Mouse (Mus musculus): Measurements from ENCODE around the gene Prr19. TPM values are rescaled to one million over a fixed set of nuclear protein-coding genes. Genes with fewer than 3 reads are reported as not detected.
A peak's percentile ranks its signal among the peaks of the same experiment; 100 is the strongest.

Prr19 gene
- polyA plus RNA-seq, 1 experiment from 2014 or later, result 3.5 TPM

DNA sequence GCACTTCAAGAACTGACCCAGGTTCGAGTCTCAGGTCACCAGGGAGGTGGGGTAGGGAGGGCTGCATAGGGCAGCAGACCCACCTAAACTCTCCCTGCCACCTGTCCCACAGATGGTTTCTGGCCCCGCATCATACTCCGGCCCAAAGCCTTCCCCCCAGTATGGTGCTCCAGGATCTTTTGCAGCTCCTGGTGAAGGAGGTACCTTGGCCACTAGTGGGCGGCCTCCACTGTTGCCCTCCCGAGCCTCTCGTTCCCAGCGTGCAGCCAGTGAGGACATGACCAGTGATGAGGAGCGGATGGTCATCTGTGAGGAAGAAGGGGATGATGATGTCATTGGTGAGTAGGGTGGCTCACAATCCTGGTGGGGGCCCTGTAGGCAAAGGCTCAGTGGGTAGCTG, 14.2 kb upstream of the Prr19 start:
- Histone ChIP-seq H3K4me3 (no peak overlapping the region), H3K9ac (no peak overlapping the region), H3K36me3 (peaks cover 70% of the 10 kb centered on the region), H3K4me1 (replicated peaks) (peaks cover 40% of the 10 kb centered on the region), H3K27ac (replicated peaks) (no peak overlapping the region), H3K4me2 (no peak overlapping the region), H3K9me3 (no peaks in the 10 kb centered on the region), H3K27me3 (no peaks in the 10 kb centered on the region)
- WGBS, result 85% methylated on average over 8 of the region's 8 CpGs
- ATAC-seq (ENCODE audit: low FRiP score, low read depth), result no peak

DNA sequence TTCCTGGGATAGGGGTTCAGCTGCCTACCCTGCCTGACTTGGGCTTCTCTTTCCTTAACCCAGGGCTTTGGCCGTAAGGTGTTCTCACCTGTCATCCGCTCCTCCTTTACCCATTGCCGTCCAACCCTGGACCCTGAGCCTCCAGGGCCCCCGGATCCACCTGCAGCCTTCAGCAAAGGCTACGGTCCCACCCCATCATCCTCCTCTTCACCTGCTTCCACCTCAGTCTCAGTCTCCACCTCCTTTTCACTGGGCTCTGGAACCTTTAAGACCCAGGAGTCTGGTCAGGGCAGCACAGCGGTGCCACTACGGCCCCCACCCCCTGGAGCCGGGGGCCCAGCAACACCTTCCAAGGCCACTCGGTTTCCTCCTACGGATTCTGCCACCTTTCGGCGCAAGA, 13.2 kb upstream of the Prr19 start:
- H3K9me3 ChIP-seq, result no peaks in the 10 kb centered on the region
- ATAC-seq (ENCODE audit: low FRiP score, low read depth), result no peak
- peaks cover 43% of the 10 kb centered on the region for H3K4me1 ChIP-seq (replicated peaks)
- 94% methylated on average over 12 of the region's 12 CpGs for WGBS
- H3K4me3 ChIP-seq, result no peak overlapping the region
- H3K9ac ChIP-seq, result no peak overlapping the region
- no peak overlapping the region for H3K4me2 ChIP-seq
- H3K27ac ChIP-seq (replicated peaks), result no peak overlapping the region
- H3K36me3 ChIP-seq, result peaks cover 80% of the 10 kb centered on the region
- H3K27me3 ChIP-seq, result no peaks in the 10 kb centered on the region

DNA sequence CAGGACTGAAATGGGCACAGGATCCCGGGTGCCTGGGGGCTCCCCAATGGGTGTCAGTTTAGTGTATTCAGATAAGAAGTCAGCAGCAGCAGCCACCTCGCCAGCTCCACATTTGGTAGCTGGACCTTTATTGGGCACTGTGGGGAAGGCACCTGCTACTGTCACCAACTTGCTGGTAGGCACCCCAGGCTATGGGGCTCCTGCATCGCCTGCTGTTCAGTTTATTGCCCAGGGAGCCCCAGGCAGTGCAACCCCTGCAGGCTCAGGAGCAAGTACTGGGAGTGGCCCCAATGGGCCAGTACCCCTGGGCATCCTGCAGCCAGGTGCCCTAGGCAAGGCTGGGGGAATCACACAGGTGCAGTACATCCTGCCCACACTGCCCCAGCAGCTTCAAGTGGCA, 12.5 kb upstream of the Prr19 start:
- no peak overlapping the region for H3K27ac ChIP-seq (replicated peaks)
- H3K9me3 ChIP-seq, result no peaks in the 10 kb centered on the region
- peaks cover 36% of the 10 kb centered on the region for H3K4me1 ChIP-seq (replicated peaks)
- no peak overlapping the region for H3K4me3 ChIP-seq
- ATAC-seq (ENCODE audit: low FRiP score, low read depth), result no peak
- H3K27me3 ChIP-seq, result no peaks in the 10 kb centered on the region
- WGBS, result 93% methylated on average over 3 of the region's 3 CpGs
- H3K9ac ChIP-seq, result no peak overlapping the region
- peaks cover 86% of the 10 kb centered on the region for H3K36me3 ChIP-seq
- no peak overlapping the region for H3K4me2 ChIP-seq

DNA sequence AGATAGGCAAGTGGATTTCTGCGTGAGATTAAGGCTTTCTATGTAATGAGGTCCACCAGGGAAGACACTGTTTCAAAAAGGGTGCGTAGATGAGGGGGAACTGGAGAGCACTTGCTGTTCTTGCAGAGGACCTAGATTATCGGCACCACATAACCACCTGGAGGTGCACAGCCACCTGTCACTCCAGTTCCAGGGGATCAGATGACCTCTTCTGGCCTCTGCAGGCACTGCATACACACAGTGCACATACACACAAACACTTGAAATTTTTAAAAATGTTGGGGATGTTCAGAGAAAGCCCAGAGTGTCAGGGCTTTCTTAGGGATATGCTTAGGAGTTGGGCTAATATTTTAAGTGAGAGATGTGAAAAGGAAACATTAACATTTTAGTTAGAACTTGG, 11.3 kb upstream of the Prr19 start:
- H3K4me1 ChIP-seq (replicated peaks), result peaks cover 25% of the 10 kb centered on the region
- no peak overlapping the region for H3K9ac ChIP-seq
- H3K27me3 ChIP-seq, result no peaks in the 10 kb centered on the region
- H3K4me3 ChIP-seq, result no peak overlapping the region
- WGBS, result 94% methylated on average over 3 of the region's 3 CpGs
- H3K9me3 ChIP-seq, result no peaks in the 10 kb centered on the region
- H3K36me3 ChIP-seq, result peaks cover 96% of the 10 kb centered on the region
- no peak overlapping the region for H3K27ac ChIP-seq (replicated peaks)
- no peak overlapping the region for H3K4me2 ChIP-seq
- ATAC-seq (ENCODE audit: low FRiP score, low read depth), result no peak

DNA sequence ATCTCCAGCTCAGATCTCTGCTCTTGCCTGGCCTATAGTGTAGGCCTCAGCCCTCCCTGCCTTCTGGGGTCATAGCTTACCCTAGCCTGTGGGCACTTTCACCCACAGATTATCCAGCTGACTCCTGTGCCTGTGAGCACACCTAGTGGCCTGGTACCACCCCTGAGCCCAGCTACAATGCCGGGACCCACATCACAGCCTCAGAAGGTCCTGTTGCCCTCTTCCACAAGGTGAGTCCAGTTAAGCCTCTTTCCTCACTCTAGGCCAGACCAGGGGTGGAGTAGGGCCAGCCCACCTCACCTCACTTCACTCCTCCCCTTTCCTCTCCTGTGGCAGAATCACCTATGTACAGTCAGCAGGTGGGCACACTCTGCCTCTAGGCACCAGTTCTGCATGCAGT, 10.7 kb upstream of the Prr19 start:
- H3K9me3 ChIP-seq, result no peaks in the 10 kb centered on the region
- no peaks in the 10 kb centered on the region for H3K27me3 ChIP-seq
- no peak for ATAC-seq (ENCODE audit: low FRiP score, low read depth)
- H3K36me3 ChIP-seq, result peaks cover 96% of the 10 kb centered on the region
- no peak overlapping the region for H3K9ac ChIP-seq
- no peak overlapping the region for H3K27ac ChIP-seq (replicated peaks)
- H3K4me3 ChIP-seq, result no peak overlapping the region
- no peak overlapping the region for H3K4me2 ChIP-seq
- 95% methylated on average over 1 of the region's 1 CpGs for WGBS
- H3K4me1 ChIP-seq (replicated peaks), result peaks cover 25% of the 10 kb centered on the region

DNA sequence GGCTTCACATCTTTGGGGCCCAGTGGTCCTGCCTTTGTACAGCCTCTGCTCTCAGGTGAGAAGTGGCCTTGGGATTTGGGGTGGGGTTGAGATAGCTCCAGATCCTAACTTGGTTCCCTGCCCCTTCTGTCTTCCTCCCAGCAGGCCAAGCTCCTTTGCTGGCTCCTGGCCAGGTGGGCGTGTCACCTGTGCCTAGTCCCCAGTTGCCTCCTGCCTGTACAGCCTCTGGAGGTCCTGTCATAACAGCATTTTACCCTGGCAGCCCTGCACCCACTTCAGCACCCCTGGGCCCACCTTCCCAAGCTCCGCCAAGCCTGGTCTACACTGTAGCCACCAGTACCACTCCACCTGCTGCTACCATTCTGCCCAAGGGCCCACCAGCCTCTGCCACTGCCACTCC, 10.3 kb upstream of the Prr19 start:
- H3K27me3 ChIP-seq, result no peaks in the 10 kb centered on the region
- 85% methylated on average over 2 of the region's 2 CpGs for WGBS
- ATAC-seq (ENCODE audit: low FRiP score, low read depth), result no peak
- no peak overlapping the region for H3K4me3 ChIP-seq
- H3K4me2 ChIP-seq, result no peak overlapping the region
- 0 out of 2 replicates have a peak overlapping the region, but pooled peaks have one; percentile 42 for H3K27ac ChIP-seq (replicated peaks)
- no peaks in the 10 kb centered on the region for H3K9me3 ChIP-seq
- H3K9ac ChIP-seq, result no peak overlapping the region
- H3K36me3 ChIP-seq, result peaks cover 96% of the 10 kb centered on the region
- H3K4me1 ChIP-seq (replicated peaks), result peaks cover 27% of the 10 kb centered on the region

DNA sequence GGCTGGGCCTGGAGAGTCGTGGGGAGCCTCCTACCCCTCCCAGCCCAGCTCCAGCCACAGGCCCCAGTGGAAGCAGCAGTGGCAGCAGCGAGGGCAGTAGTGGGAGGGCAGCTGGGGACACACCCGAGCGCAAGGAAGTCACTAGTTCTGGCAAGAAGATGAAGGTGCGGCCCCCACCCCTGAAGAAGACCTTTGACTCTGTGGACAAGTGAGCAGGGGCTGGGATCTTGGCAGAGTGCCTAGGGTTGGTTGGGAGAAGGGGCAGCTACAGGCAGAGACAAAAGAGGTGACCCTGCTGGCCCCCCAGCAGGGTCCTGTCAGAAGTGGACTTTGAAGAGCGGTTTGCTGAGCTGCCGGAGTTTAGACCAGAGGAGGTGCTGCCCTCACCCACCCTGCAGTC, 9.1 kb upstream of the Prr19 start:
- 42% methylated on average over 7 of the region's 7 CpGs for WGBS
- Histone ChIP-seq H3K27me3 (no peaks in the 10 kb centered on the region), H3K9ac (no peak overlapping the region), H3K27ac (replicated peaks) (0 out of 2 replicates have a peak overlapping the region, but pooled peaks have one; percentile 42), H3K36me3 (peaks cover 84% of the 10 kb centered on the region), H3K4me3 (no peak overlapping the region), H3K4me1 (replicated peaks) (peaks cover 37% of the 10 kb centered on the region), H3K9me3 (no peaks in the 10 kb centered on the region), H3K4me2 (no peak overlapping the region)
- ATAC-seq (ENCODE audit: low FRiP score, low read depth), result no peak

DNA sequence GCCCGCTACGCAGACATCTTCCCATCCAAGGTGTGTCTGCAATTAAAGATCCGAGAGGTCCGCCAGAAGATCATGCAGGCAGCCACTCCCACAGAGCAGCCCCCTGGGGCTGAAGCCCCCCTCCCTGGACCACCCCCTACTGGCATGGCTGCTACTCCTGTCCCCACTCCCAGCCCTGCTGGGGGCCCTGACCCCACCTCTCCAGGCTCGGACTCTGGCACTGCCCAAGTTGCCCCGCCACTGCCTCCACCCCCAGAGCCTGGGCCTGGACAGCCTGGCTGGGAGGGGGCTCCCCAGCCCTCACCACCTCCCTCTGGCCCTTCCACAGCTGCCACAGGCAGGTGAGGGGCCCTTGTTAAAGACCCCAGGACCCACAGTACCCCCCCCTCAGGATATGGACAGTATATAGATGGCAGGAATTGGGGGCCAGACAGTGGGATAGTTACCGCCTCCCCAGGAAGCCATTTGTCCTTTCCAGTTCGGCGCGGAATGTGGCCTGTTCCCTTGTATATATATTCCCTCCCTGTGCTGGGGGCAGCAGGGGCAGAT, 7.9 kb upstream of the Prr19 start:
- 84% methylated on average over 10 of the region's 10 CpGs for WGBS
- H3K27me3 ChIP-seq, result no peaks in the 10 kb centered on the region
- no peak overlapping the region for H3K9ac ChIP-seq
- peaks cover 41% of the 10 kb centered on the region for H3K4me1 ChIP-seq (replicated peaks)
- peaks cover 72% of the 10 kb centered on the region for H3K36me3 ChIP-seq
- ATAC-seq (ENCODE audit: low FRiP score, low read depth), result no peak
- no peaks in the 10 kb centered on the region for H3K9me3 ChIP-seq
- H3K4me3 ChIP-seq, result no peak overlapping the region
- no peak overlapping the region for H3K4me2 ChIP-seq
- 0 out of 2 replicates have a peak overlapping the region, but pooled peaks have one; percentile 20 for H3K27ac ChIP-seq (replicated peaks)

DNA sequence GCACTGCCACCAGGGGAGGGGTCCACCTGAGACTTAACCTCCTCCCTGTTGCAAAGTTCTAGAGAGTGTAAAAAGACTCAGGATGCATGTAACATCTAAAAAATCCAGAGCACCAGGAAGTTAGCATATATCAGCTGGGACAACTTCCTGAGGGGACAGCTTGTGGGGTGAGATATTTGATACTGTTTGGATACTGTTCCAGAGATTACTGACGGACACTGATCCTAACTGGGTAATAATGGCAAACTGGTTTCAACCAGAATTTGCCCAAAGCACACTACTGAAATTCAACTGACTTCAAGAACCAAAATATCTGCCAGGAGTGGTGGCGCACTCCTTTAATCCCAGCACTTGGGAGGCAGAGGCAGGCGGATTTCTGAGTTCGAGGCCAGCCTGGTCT, 6.7 kb upstream of the Prr19 start:
- Histone ChIP-seq H3K27me3 (no peaks in the 10 kb centered on the region), H3K4me1 (replicated peaks) (peaks cover 46% of the 10 kb centered on the region), H3K36me3 (peaks cover 60% of the 10 kb centered on the region), H3K4me3 (no peak overlapping the region), H3K9me3 (no peaks in the 10 kb centered on the region), H3K4me2 (no peak overlapping the region), H3K27ac (replicated peaks) (no peak overlapping the region; the same call in 1 of the 2 replicates), H3K9ac (no peak overlapping the region)
- WGBS, result 91% methylated on average over 4 of the region's 4 CpGs
- no peak for ATAC-seq (ENCODE audit: low FRiP score, low read depth)

DNA sequence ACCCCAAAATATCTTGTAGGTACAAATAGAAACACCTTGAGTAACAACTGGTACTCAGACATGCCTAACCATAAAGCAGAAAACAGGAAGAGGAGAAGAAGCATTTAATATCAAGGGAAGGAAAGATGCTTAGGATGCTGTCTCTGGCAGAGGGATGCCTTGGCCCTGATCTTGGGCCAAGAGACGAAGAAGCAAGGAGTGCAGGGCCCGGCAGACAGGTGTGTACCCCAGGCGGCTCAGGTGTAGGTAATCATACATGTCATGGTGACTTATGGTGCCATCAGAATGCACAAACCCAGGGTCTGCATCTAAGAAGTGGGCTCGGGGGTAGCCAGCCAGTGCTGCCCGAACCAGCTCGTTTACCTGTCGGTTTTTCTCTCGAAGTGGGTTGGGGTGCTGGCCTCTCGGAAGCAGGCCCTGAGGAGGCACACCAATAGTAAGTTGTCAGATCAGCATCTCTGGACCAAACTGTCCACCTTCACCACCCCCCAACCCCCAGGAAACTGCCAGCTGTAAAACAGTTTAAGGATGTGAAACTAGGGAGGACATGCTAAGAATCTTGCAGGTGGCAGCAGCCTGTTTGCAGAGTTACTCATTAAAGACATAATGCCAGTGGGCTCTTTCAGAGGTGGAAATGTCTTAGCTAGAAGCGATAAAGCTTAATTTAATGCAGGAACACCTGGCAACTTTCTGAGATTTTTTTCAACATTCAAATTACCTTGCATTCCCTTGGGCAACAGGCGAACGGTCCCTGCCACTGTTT, 6.1 kb upstream of the Prr19 start:
- no peak for ATAC-seq (ENCODE audit: low FRiP score, low read depth)
- Histone ChIP-seq H3K4me1 (replicated peaks) (peaks cover 46% of the 10 kb centered on the region), H3K4me2 (peak overlapping the region; percentile 69), H3K27ac (replicated peaks) (no peak overlapping the region), H3K4me3 (0 out of 2 replicates have a peak overlapping the region, but pooled peaks have one; percentile 91), H3K27me3 (no peaks in the 10 kb centered on the region), H3K9me3 (no peaks in the 10 kb centered on the region), H3K36me3 (peaks cover 54% of the 10 kb centered on the region), H3K9ac (0 out of 2 replicates have a peak overlapping the region, but pooled peaks have one; percentile 2)
- 86% methylated on average over 12 of the region's 12 CpGs for WGBS

DNA sequence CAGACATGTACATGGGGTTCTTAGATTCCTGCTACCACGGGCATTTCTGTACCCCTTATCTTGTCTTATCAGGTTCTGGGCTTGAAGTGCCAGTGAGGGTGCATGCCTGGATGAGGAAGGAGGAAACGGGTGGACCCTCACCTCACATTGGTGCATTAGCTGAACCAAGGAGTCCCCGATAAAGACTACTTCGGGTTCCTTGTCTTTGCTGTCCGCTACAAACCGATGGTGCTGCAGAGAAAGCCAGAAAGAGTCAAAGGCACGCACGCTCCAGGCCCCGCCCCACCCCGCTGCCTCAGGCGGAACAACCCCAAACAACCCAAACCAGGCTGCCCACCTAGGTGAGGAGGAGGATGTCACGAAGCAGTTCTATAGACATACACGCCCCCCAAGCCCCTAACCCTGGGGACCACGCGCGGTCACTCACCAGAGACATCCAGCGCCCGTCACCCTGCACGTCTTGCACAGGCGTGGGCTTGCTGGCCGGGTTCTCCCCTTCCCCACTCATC, 4.2 kb upstream of the Prr19 start:
- peak overlapping the region; percentile 91 for H3K4me3 ChIP-seq
- peak overlapping the region; percentile 69 for H3K4me2 ChIP-seq
- H3K9me3 ChIP-seq, result no peaks in the 10 kb centered on the region
- H3K27ac ChIP-seq (replicated peaks), result peak overlapping the region; percentile 99
- peaks cover 36% of the 10 kb centered on the region for H3K36me3 ChIP-seq
- ATAC-seq (ENCODE audit: low FRiP score, low read depth), result no peak; the same call in 1 of the 2 replicates
- H3K4me1 ChIP-seq (replicated peaks), result peaks cover 35% of the 10 kb centered on the region
- under 1% methylated on average over 21 of the region's 21 CpGs for WGBS
- H3K9ac ChIP-seq, result peak overlapping the region; percentile 93
- no peaks in the 10 kb centered on the region for H3K27me3 ChIP-seq

Measured in hindbrain, embryonic 15.5 days (tissue).